Mouse (Mus musculus) midbrain, embryonic 15.5 days (tissue): ENCODE measurements around the gene Psme2. TPM values are rescaled to one million over a fixed set of nuclear protein-coding genes. Genes with fewer than 3 reads are reported as not detected.

Experiments used
- polyA plus RNA-seq: library from polyadenylated mRNA; unstranded; fragments of >200 nt; fragmentation: Nextera tagmentation; extraction: Ambion mirVana; gene quantifications from 2 replicates; pipeline ENCODE4 v1.2.1, GENCODE M21; 2015

Gene Psme2
- polyA plus RNA-seq, 1 experiment from 2014 or later = 184 TPM

Other genes starting within 250 kb of the Psme2 start
- 20.8 and 21.6 TPM in 2 replicates for gene Dhrs4, start 112.4 kb downstream of the Psme2 start, polyA plus RNA-seq
- gene Carmil3, start 100.5 kb downstream of the Psme2 start, polyA plus RNA-seq = 32.4 and 36.1 TPM in 2 replicates
- 1.9 and 2.1 TPM in 2 replicates for gene Cpne6, start 80.7 kb downstream of the Psme2 start, polyA plus RNA-seq
- gene Nrl, start 66.1 kb downstream of the Psme2 start, polyA plus RNA-seq = 0.15 and 0.17 TPM in 2 replicates
- gene Pck2, start 50.8 kb downstream of the Psme2 start, polyA plus RNA-seq = 25.4 and 28.0 TPM in 2 replicates
- 129 and 135 TPM in 2 replicates for gene Dcaf11, start 31.1 kb downstream of the Psme2 start, polyA plus RNA-seq
- gene A730061H03Rik, start 30.7 kb downstream of the Psme2 start, polyA plus RNA-seq = 1.4 TPM in 1 of 2 replicates, not detected in the other
- gene Fitm1, start 15.5 kb downstream of the Psme2 start, polyA plus RNA-seq = 0.23 TPM in 1 of 2 replicates, not detected in the other
- 215 and 217 TPM in 2 replicates for gene Psme1, start 13.0 kb downstream of the Psme2 start, polyA plus RNA-seq
- gene Emc9, start 5.8 kb downstream of the Psme2 start, polyA plus RNA-seq = 29.3 and 32.9 TPM in 2 replicates
- gene Rnf31, start 595 bp upstream of the Psme2 start, polyA plus RNA-seq = 23.0 and 24.2 TPM in 2 replicates
- 10.0 and 13.5 TPM in 2 replicates for gene Irf9, start 12.5 kb upstream of the Psme2 start, polyA plus RNA-seq
- gene Rec8, start 26.9 kb upstream of the Psme2 start, polyA plus RNA-seq = 6.5 and 6.6 TPM in 2 replicates
- 116 and 121 TPM in 2 replicates for gene Ipo4, start 44.8 kb upstream of the Psme2 start, polyA plus RNA-seq
- 0.79 and 1.1 TPM in 2 replicates for gene Gm49378, start 46.8 kb upstream of the Psme2 start, polyA plus RNA-seq
- 63.0 and 65.0 TPM in 2 replicates for gene Tm9sf1, start 52.7 kb upstream of the Psme2 start, polyA plus RNA-seq
- 0.41 and 0.43 TPM in 2 replicates for gene Tssk4, start 59.1 kb upstream of the Psme2 start, polyA plus RNA-seq
- gene Mdp1, start 69.4 kb upstream of the Psme2 start, polyA plus RNA-seq = 77.1 and 79.5 TPM in 2 replicates
- gene Gmpr2, start 80.8 kb upstream of the Psme2 start, polyA plus RNA-seq = 42.8 and 43.1 TPM in 2 replicates
- 531 and 550 TPM in 2 replicates for gene Nedd8, start 81.0 kb upstream of the Psme2 start, polyA plus RNA-seq
- gene Tinf2, start 90.7 kb upstream of the Psme2 start, polyA plus RNA-seq = 25.6 TPM in 2 replicates
- gene Tgm1, start 122.8 kb upstream of the Psme2 start, polyA plus RNA-seq = 0.20 and 0.27 TPM in 2 replicates
- gene Rabggta, start 131.2 kb upstream of the Psme2 start, polyA plus RNA-seq = 56.7 and 61.4 TPM in 2 replicates
- gene Dhrs1, start 154.6 kb upstream of the Psme2 start, polyA plus RNA-seq = 61.6 and 68.7 TPM in 2 replicates
- gene Nop9, start 154.6 kb upstream of the Psme2 start, polyA plus RNA-seq = 28.7 and 31.8 TPM in 2 replicates
- gene Cideb, start 167.3 kb upstream of the Psme2 start, polyA plus RNA-seq = 0.25 and 0.66 TPM in 2 replicates
- 0.67 and 0.70 TPM in 2 replicates for gene Ltb4r2, start 170.3 kb upstream of the Psme2 start, polyA plus RNA-seq
- 0.41 and 0.59 TPM in 2 replicates for gene Ltb4r1, start 174.8 kb upstream of the Psme2 start, polyA plus RNA-seq
- gene Adcy4, start 193.0 kb upstream of the Psme2 start, polyA plus RNA-seq = 5.7 and 6.2 TPM in 2 replicates
- gene Ripk3, start 197.8 kb upstream of the Psme2 start, polyA plus RNA-seq = 2.3 and 2.7 TPM in 2 replicates
- 8.4 and 10.8 TPM in 2 replicates for gene Nfatc4, start 232.0 kb upstream of the Psme2 start, polyA plus RNA-seq